Mouse (Mus musculus) midbrain, embryonic 14.5 days (tissue): ENCODE measurements around the gene Nudt22. TPM values are rescaled to one million over a fixed set of nuclear protein-coding genes. Genes with fewer than 3 reads are reported as not detected.

Experiments used
- ATAC-seq: fragments of 200-750 bp; cut with Nextera tagmentation; 2 replicates; pipeline ENCODE4 v1.8.0; 2017; ENCODE audit warnings: moderate number of reproducible peaks, moderate library complexity; ENCODE audit not compliant: low FRiP score, low TSS enrichment
- DNase-seq: peaks from one replicate; pipeline ENCODE4 v3.0.0-alpha.2; 2015
- H3K27ac ChIP-seq: fragments of 300-500 bp; sonication (generic); replicated peaks from 2 replicates; pipeline ENCODE4 v1.5.1; 2014; ENCODE audit warnings: mild to moderate bottlenecking, low read depth, low read length, moderate library complexity
- H3K27me3 ChIP-seq: fragments of 300-500 bp; sonication (generic); 2 replicates; pipeline ENCODE4 v1.6.1; 2014; ENCODE audit warnings: low read length, control low read depth, mixed read lengths; ENCODE audit not compliant: control insufficient read depth, insufficient read depth
- H3K36me3 ChIP-seq: fragments of 300-500 bp; sonication (generic); 2 replicates; pipeline ENCODE4 v1.6.1; 2014; ENCODE audit warnings: low read length, control low read depth; ENCODE audit not compliant: control insufficient read depth, insufficient read depth
- H3K4me1 ChIP-seq: fragments of 300-500 bp; sonication (generic); 2 replicates; pipeline ENCODE4 v1.6.1; 2014; ENCODE audit warnings: mild to moderate bottlenecking, antibody characterized with exemption, low read length, control low read depth; ENCODE audit not compliant: control insufficient read depth, insufficient read depth
- H3K4me2 ChIP-seq: fragments of 300-500 bp; sonication (generic); 2 replicates; pipeline ENCODE4 v1.6.1; 2014; ENCODE audit warnings: mild to moderate bottlenecking, low read length, moderate library complexity
- H3K4me3 ChIP-seq: fragments of 300-500 bp; sonication (generic); replicated peaks from 2 replicates; pipeline ENCODE4 v1.5.1; 2014; ENCODE audit warnings: low read depth, low read length
- H3K9ac ChIP-seq: fragments of 300-500 bp; sonication (generic); replicated peaks from 2 replicates; pipeline ENCODE4 v1.6.1; 2014; ENCODE audit warnings: mild to moderate bottlenecking, low read length, moderate library complexity
- H3K9me3 ChIP-seq: fragments of 300-500 bp; sonication (generic); 2 replicates; pipeline ENCODE4 v1.6.1; 2016; ENCODE audit warnings: low read length, control low read depth, mixed read lengths; ENCODE audit not compliant: control insufficient read depth
- WGBS: fragments of 180-500 bp; shearing (Covaris S2); extraction: QIAGEN DNeasy Blood & Tissue Kit; methylation state at CpG from one replicate; pipeline ENCODE4 v1.1.7; 2014; 5-methylcytosine and 5-hydroxymethylcytosine counted together
- polyA plus RNA-seq: library from polyadenylated mRNA; unstranded; fragments of >200 nt; fragmentation: Nextera tagmentation; extraction: Ambion mirVana; gene quantifications from 2 replicates; pipeline ENCODE4 v1.2.1, GENCODE M21; 2014

Gene Nudt22
- polyA plus RNA-seq, 1 experiment from 2014 or later: 20.2 TPM

GRCm38 (mm10) chr19:7006892-7007593, 11.1 kb upstream of the Nudt22 start:
- 89% methylated on average over 9 of the region's 9 CpGs for WGBS
- no peak overlapping the region for H3K4me2 ChIP-seq

GRCm38 (mm10) chr19:6999360-7000063, 3.6 kb upstream of the Nudt22 start:
- peaks cover 22% of the 10 kb centered on the region for H3K36me3 ChIP-seq
- H3K4me3 ChIP-seq: no peak overlapping the region

More at GRCm38 (mm10) chr19:7006892-7007593, 11.1 kb upstream of the Nudt22 start:
- Histone ChIP-seq H3K27ac (no peak overlapping the region), H3K36me3 (no peaks in the 10 kb centered on the region), H3K4me3 (no peak overlapping the region), H3K27me3 (no peaks in the 10 kb centered on the region), H3K9ac (no peak overlapping the region), H3K9me3 (no peaks in the 10 kb centered on the region), H3K4me1 (no peaks in the 10 kb centered on the region)
- no peak for DNase-seq
- ATAC-seq: no peak

GRCm38 (mm10) chr19:6997721-6998290, 1.9 kb upstream of the Nudt22 start:
- no peaks in the 10 kb centered on the region for H3K9me3 ChIP-seq
- no peak for DNase-seq
- 82% methylated on average over 9 of the region's 9 CpGs for WGBS

More at GRCm38 (mm10) chr19:6999360-7000063, 3.6 kb upstream of the Nudt22 start:
- H3K4me2 ChIP-seq: no peak overlapping the region
- DNase-seq (no peak), ATAC-seq (no peak)
- H3K9ac ChIP-seq: no peak overlapping the region
- H3K27me3 ChIP-seq: no peaks in the 10 kb centered on the region
- no peaks in the 10 kb centered on the region for H3K9me3 ChIP-seq
- no peak overlapping the region for H3K27ac ChIP-seq
- peaks cover 22% of the 10 kb centered on the region for H3K4me1 ChIP-seq
- 96% methylated on average over 19 of the region's 19 CpGs for WGBS

GRCm38 (mm10) chr19:6995255-6995991, 494 bp downstream of the Nudt22 start:
- Histone ChIP-seq H3K27ac (0 out of 2 replicates have a peak overlapping the region, but pooled peaks have one; percentile 67), H3K36me3 (peaks cover 22% of the 10 kb centered on the region), H3K4me2 (peak overlapping the region; percentile 87), H3K9me3 (no peaks in the 10 kb centered on the region), H3K4me3 (peak overlapping the region; percentile 63), H3K4me1 (peaks cover 34% of the 10 kb centered on the region), H3K27me3 (no peaks in the 10 kb centered on the region), H3K9ac (peak overlapping the region; percentile 73)
- ATAC-seq (no peak), DNase-seq (no peak)
- 48% methylated on average over 21 of the region's 21 CpGs for WGBS

More at GRCm38 (mm10) chr19:6997721-6998290, 1.9 kb upstream of the Nudt22 start:
- Histone ChIP-seq H3K4me2 (no peak overlapping the region), H3K27ac (no peak overlapping the region), H3K9ac (no peak overlapping the region), H3K4me3 (no peak overlapping the region), H3K36me3 (peaks cover 22% of the 10 kb centered on the region), H3K4me1 (peaks cover 29% of the 10 kb centered on the region), H3K27me3 (no peaks in the 10 kb centered on the region)
- ATAC-seq: no peak

GRCm38 (mm10) chr19:6994489-6994888, 1.4 kb downstream of the Nudt22 start:
- DNase-seq (no peak), ATAC-seq (no peak)
- Histone ChIP-seq H3K4me3 (no peak overlapping the region), H3K9ac (no peak overlapping the region), H3K27ac (no peak overlapping the region), H3K4me1 (peaks cover 34% of the 10 kb centered on the region), H3K9me3 (no peaks in the 10 kb centered on the region), H3K36me3 (peaks cover 13% of the 10 kb centered on the region), H3K4me2 (peak overlapping the region; percentile 87; the same call in 1 of the 2 replicates), H3K27me3 (no peaks in the 10 kb centered on the region)
- WGBS: 85% methylated on average over 8 of the region's 8 CpGs

GRCm38 (mm10) chr19:6994002-6994401, 1.9 kb downstream of the Nudt22 start:
- no peak overlapping the region for H3K9ac ChIP-seq
- H3K27ac ChIP-seq: no peak overlapping the region
- H3K4me1 ChIP-seq: peaks cover 34% of the 10 kb centered on the region
- WGBS: 88% methylated on average over 8 of the region's 8 CpGs
- H3K27me3 ChIP-seq: no peaks in the 10 kb centered on the region
- no peak overlapping the region; the same call in 1 of the 2 replicates for H3K4me2 ChIP-seq
- H3K9me3 ChIP-seq: no peaks in the 10 kb centered on the region
- ATAC-seq (no peak), DNase-seq (no peak)
- no peak overlapping the region for H3K4me3 ChIP-seq
- peaks cover 8% of the 10 kb centered on the region for H3K36me3 ChIP-seq

- H3K27ac ChIP-seq: peak overlapping the region; percentile 32
Observed at GRCm38 (mm10) chr19:6993011-6993770, 2.7 kb downstream of the Nudt22 start.

More at GRCm38 (mm10) chr19:6993011-6993770, 2.7 kb downstream of the Nudt22 start:
- Histone ChIP-seq H3K4me2 (peak overlapping the region; percentile 89), H3K36me3 (0 out of 2 replicates have a peak, but pooled peaks cover under 1% of the 10 kb centered on the region), H3K4me3 (peak overlapping the region; percentile 50), H3K9me3 (no peaks in the 10 kb centered on the region), H3K4me1 (peaks cover 36% of the 10 kb centered on the region), H3K9ac (peak overlapping the region; percentile 70), H3K27me3 (no peaks in the 10 kb centered on the region)
- no peak for ATAC-seq
- no peak for DNase-seq
- WGBS: 61% methylated on average over 14 of the region's 14 CpGs
